ENCODE assay signal across 8 mouse cellular contexts in the genomic region with DNA sequence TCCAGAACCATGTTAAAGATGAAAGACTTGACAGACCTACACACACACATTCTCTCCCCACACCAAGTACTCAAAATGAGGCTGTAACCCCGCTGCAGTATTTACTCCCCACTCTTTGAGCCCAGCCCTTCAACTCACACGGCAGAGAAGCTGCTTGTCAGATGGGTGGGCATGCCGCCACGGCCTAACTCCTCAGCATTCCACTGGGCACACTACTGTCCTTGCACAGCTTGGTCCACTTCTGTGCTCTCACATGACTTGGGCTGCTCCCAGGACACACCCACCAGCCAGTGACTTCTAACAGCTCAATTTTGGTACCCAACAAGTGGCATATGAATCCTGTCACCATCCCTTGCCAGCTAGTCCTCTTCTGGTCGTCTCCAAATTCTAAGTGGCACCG. TPM values are rescaled to one million over a fixed set of nuclear protein-coding genes. Genes with fewer than 3 reads are reported as not detected.
A peak's percentile ranks its signal among the peaks of the same experiment; 100 is the strongest.
DNase-seq lines count a peak whose midpoint lies in the region; ATAC-seq and TF ChIP-seq lines count a peak whose summit lies in the region.

No protein-coding gene starts in this region.

- no peak overlapping the region for H3K4me2 ChIP-seq in kidney, embryonic 14.5 days (replicated peaks; ENCODE audit: low read depth, low read length)
- no peak overlapping the region for H3K4me2 ChIP-seq in liver, postnatal 0 days (ENCODE audit: low read depth, low read length)

- TF ChIP-seq EP300 in ES-Bruce4 (IDR thresholded peaks at IDR 0.05; ENCODE audit: insufficient read depth, low read depth, low read length): no peak
- no peak for TF ChIP-seq EP300 in liver, postnatal 0 days (IDR thresholded peaks at IDR 0.05; ENCODE audit: low read depth)

- peak; percentile 38 for DNase-seq in 3T3-L1 (ENCODE audit: low read depth, low spot score)
- DNase-seq in cerebellum, postnatal 10 days: peak; percentile 86 to 90
- DNase-seq in heart, adult 8-10 months (ENCODE audit: low spot score): peak; percentile 74
- peak; percentile 34 for DNase-seq in liver, postnatal 0 days
- DNase-seq in right cerebral cortex, postnatal 4 days: peak; percentile 65
- DNase-seq in natural killer cell, adult 2 months (ENCODE audit: low spot score in 2 of 2): no peak

- no peaks in the 10 kb centered on the region for H3K27me3 ChIP-seq in ES-Bruce4 (ENCODE audit: control insufficient read depth, insufficient read depth, low read length, poor library complexity, severe bottlenecking)
- no peaks in the 10 kb centered on the region for H3K27me3 ChIP-seq in kidney, embryonic 14.5 days (ENCODE audit: control insufficient read depth, insufficient read depth, low read length)
- no peaks in the 10 kb centered on the region for H3K27me3 ChIP-seq in liver, postnatal 0 days (ENCODE audit: insufficient read depth, low read length)

- H3K4me1 ChIP-seq in ES-Bruce4 (ENCODE audit: control insufficient read depth, insufficient read depth, low read length): peaks cover 4% of the 10 kb centered on the region
- H3K4me1 ChIP-seq in kidney, embryonic 14.5 days (ENCODE audit: control insufficient read depth, insufficient read depth, low read length): peaks cover 28% of the 10 kb centered on the region
- H3K4me1 ChIP-seq in liver, postnatal 0 days (ENCODE audit: insufficient read depth): peaks cover 29% of the 10 kb centered on the region

- H3K9ac ChIP-seq in ES-Bruce4 (ENCODE audit: low read depth, poor library complexity, severe bottlenecking): no peak overlapping the region
- no peak overlapping the region for H3K9ac ChIP-seq in kidney, embryonic 14.5 days (ENCODE audit: low read depth, low read length)
- no peak overlapping the region for H3K9ac ChIP-seq in liver, postnatal 0 days (replicated peaks)

- TF ChIP-seq CTCF in ES-Bruce4 (IDR thresholded peaks at IDR 0.05; ENCODE audit: low read depth, low read length): no peak
- TF ChIP-seq CTCF in liver, postnatal 0 days (IDR thresholded peaks at IDR 0.05; ENCODE audit: low read depth): no peak

- no peak for ATAC-seq in kidney, embryonic 14.5 days (ENCODE audit: low FRiP score, low TSS enrichment)
- no peak for ATAC-seq in liver, postnatal 0 days

- no peaks in the 10 kb centered on the region for H3K9me3 ChIP-seq in ES-Bruce4 (replicated peaks; ENCODE audit: control insufficient read depth, insufficient read depth, low read length, poor library complexity, severe bottlenecking)
- H3K9me3 ChIP-seq in kidney, embryonic 14.5 days (ENCODE audit: control insufficient read depth, low read length): no peaks in the 10 kb centered on the region
- H3K9me3 ChIP-seq in liver, postnatal 0 days (ENCODE audit: low read length): no peaks in the 10 kb centered on the region

- WGBS in kidney, embryonic 14.5 days: 45% methylated on average over 6 of the region's 6 CpGs
- 58% methylated on average over 6 of the region's 6 CpGs for WGBS in liver, postnatal 0 days (ENCODE audit: insufficient replicate concordance)

- peak overlapping the region; percentile 3; the same call in 1 of the 2 replicates for H3K4me3 ChIP-seq in ES-Bruce4 (ENCODE audit: low read depth, low read length)
- no peak overlapping the region for H3K4me3 ChIP-seq in kidney, embryonic 14.5 days (ENCODE audit: low read length)
- no peak overlapping the region for H3K4me3 ChIP-seq in liver, postnatal 0 days (ENCODE audit: low read depth, low read length)

- no peak for TF ChIP-seq POLR2A in ES-Bruce4 (IDR thresholded peaks at IDR 0.05; ENCODE audit: insufficient read depth, low read length)

- H3K27ac ChIP-seq in ES-Bruce4 (ENCODE audit: insufficient read depth, low read length): peak overlapping the region; percentile 29
- peak overlapping the region; percentile 84; the same call in 1 of the 2 replicates for H3K27ac ChIP-seq in kidney, embryonic 14.5 days (ENCODE audit: low read depth, low read length)
- H3K27ac ChIP-seq in liver, postnatal 0 days (ENCODE audit: low read depth): 0 out of 2 replicates have a peak overlapping the region, but pooled peaks have one; percentile 8

- H3K36me3 ChIP-seq in ES-Bruce4 (ENCODE audit: control insufficient read depth, insufficient read depth, low read length, poor library complexity, severe bottlenecking): no peaks in the 10 kb centered on the region
- no peaks in the 10 kb centered on the region for H3K36me3 ChIP-seq in kidney, embryonic 14.5 days (ENCODE audit: control insufficient read depth, insufficient read depth, low read length)
- H3K36me3 ChIP-seq in liver, postnatal 0 days (replicated peaks; ENCODE audit: insufficient read depth, low read length): no peaks in the 10 kb centered on the region

RNA-seq across cellular contexts. Expression of a gene that starts 5.0 kb away (rescaled TPM):
- polyA plus RNA-seq in ES-Bruce4 (2011; ENCODE audit: insufficient read depth, insufficient read length, low read depth, missing spikeins): 24.2 and 26.7 TPM in 2 replicates
- 10 to 100 TPM; 12.8 to 15.3 (median 14.4) TPM for total RNA-seq in heart, adult 8-10 months (2022)
- 2.6 and 5.2 TPM in 2 replicates for polyA plus RNA-seq in kidney, embryonic 14.5 days (2014; fragmentation: Nextera tagmentation; extraction: Ambion mirVana)
- polyA plus RNA-seq in liver, postnatal 0 days (2015; fragmentation: Nextera tagmentation; extraction: Ambion mirVana): 1.8 and 1.9 TPM in 2 replicates

RNA-seq across cellular contexts. Expression of a gene that starts 37.2 kb away (rescaled TPM):
- 10.6 and 10.8 TPM in 2 replicates for polyA plus RNA-seq in ES-Bruce4 (2011; ENCODE audit: insufficient read depth, insufficient read length, low read depth, missing spikeins)
- total RNA-seq in heart, adult 8-10 months (2022): 10 to 100 TPM; 15.4 to 18.6 (median 17.3) TPM
- 71.0 and 82.1 TPM in 2 replicates for polyA plus RNA-seq in kidney, embryonic 14.5 days (2014; fragmentation: Nextera tagmentation; extraction: Ambion mirVana)
- polyA plus RNA-seq in liver, postnatal 0 days (2015; fragmentation: Nextera tagmentation; extraction: Ambion mirVana): 24.1 and 30.1 TPM in 2 replicates

RNA-seq across cellular contexts. Expression of a gene that starts 57.0 kb away (rescaled TPM):
- polyA plus RNA-seq in ES-Bruce4 (2011; ENCODE audit: insufficient read depth, insufficient read length, low read depth, missing spikeins): not detected in 2 replicates
- total RNA-seq in heart, adult 8-10 months (2022): not detected
- polyA plus RNA-seq in kidney, embryonic 14.5 days (2014; fragmentation: Nextera tagmentation; extraction: Ambion mirVana): 0.18 and 0.26 TPM in 2 replicates
- not detected in 2 replicates for polyA plus RNA-seq in liver, postnatal 0 days (2015; fragmentation: Nextera tagmentation; extraction: Ambion mirVana)

Comparison
In these comparisons a context has a peak if more than half of its experiments do, and no peak if none do; other contexts are left out.
1. DNase-seq: peak in 3T3-L1 (single experiment), cerebellum, postnatal 10 days (2 of 2), heart, adult 8-10 months (single experiment), liver, postnatal 0 days (single experiment) and right cerebral cortex, postnatal 4 days (single experiment); none in natural killer cell, adult 2 months (0 of 2).
2. H3K27ac ChIP-seq: peak in every context shown above with its lines; median percentile 84 in kidney, embryonic 14.5 days; 29 in ES-Bruce4; 8 in liver, postnatal 0 days.